Mouse (Mus musculus): ENCODE measurements around the gene Ipo4.

Ipo4 gene

DNA sequence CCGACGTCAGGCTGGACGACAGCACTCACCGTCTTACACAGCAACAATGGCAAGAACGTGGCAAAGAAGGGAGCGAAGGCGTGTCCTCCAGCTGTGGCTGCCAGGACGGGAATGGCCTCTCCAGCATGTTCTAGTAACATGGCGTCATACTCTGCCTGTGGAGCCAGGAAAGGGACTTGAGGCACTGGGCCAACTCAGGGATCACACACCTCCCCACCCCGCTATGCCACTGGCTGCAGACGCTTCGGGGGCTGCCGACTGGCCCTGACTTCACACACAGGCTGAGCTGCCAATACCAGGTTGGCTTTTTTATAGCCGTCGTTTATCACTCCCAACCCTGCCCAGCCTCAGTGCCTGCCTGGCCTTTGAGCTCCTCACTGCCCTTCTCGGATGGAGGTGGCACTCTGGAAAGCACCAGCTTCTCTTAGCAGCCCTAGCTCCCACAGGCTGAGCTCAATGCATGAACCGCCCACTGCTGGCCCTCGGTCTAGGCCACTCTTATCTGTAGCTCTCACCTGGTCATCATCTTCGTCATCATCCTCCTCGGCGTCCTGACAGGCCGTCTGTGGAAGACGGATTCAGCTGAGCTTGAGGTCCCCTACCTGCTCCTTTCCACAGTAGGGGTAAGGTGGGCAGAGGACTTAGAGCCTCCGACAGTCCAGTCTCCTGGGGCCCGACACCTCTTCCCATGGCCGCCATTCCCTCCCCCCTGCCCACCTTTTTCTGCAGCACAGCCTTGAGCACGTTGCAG is 7.5 kb downstream of the Ipo4 start:
- DNase-seq: no peak

- DNase-seq: peak; percentile 36 to 47
These were observed 17.1 kb downstream of the Ipo4 start for GRCm38 (mm10) chr14:55618486-55619195.

GRCm38 (mm10) chr14:55617822-55618221 is 17.9 kb downstream of the Ipo4 start, which contains the start of gene Rec8:
Gene Rec8 (plus strand): TSS chr14:55618037.
- DNase-seq: peak; percentile 69 to 83

DNA sequence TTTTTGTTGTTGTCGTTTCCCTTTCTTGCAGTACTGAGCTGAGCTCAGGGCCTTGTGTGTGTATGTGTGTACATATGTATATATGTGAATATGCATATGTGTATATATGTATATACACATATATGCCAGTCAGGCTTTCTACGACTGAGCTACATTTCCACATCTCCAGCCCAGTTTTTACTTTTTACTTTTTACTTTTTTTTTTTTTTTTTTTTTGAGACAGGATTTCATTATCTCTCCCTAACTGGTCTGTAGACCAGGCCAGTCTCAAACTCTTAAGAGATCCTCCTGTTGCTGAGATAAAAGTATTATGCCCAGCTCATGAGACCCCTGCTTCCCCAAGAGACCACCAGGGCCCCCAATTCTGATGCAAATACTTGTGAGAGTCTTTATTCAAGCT is 18.9 kb downstream of the Ipo4 start:
- no peak for DNase-seq

GRCm38 (mm10) chr14:55615876-55616275 is 19.9 kb downstream of the Ipo4 start:
- DNase-seq: no peak

DNA sequence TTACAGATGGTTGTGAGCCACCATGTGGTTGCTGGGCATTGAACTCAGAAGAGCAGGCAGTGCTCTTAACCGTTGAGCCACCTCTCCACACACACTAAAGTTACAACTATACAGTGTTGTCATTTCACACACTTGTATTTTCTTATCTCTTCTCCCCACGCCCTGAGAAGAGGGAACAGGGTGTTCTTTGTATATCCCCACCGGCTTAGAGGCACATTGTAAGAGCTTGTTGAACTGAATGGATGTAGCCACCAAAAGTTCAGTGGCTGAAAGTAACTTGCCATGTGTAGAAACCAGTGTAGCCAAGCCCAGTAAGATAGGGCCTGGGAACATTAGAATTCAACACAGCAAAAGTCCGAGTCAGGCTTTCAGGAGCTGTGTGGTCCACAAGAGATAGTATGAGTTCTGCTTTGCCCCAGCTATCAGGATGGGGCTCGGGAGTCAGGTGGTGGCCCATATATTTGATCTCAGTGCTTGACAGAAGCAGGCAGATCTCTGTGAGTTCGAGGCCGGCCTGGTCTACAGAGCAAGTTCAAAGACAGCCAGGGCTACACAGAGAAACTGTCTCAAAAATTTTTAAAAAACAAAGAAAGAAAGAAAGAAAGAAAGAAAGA is 21.1 kb downstream of the Ipo4 start:
- no peak for DNase-seq

GRCm38 (mm10) chr14:55613346-55613745 is 22.4 kb downstream of the Ipo4 start:
- no peak for DNase-seq

- no peak for DNase-seq
These were observed 27.4 kb downstream of the Ipo4 start for GRCm38 (mm10) chr14:55608339-55608738.

DNA sequence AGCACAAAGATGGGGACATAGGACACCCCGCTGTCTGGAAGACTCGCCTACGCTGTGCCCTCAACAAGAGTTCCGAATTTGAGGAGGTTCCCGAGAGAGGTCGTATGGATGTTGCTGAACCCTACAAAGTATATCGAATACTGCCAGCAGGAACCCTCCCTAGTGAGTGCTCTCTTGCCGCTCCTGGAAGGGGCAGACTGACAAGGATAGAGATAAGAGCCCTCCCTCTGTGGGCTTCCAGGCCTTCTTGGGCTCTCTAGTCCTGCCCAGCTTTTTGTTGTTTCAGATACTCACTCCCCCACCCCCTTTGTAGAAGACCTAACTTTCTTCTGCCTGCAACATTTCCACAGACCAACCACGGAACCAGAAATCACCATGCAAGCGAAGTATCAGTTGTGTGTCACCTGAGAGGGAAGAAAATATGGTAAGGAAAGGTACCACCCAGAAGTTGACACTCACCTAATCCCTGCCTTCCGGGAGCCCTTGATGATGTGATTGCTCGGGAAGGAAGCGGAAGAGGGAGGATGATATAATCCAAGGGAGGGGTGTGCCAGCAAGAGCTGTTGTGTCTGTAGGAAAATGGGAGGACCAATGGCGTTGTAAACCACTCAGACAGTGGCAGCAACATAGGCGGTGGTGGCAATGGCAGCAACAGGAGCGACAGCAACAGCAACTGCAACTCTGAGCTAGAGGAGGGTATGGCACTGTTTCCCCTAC is 29.9 kb downstream of the Ipo4 start:
- DNase-seq: no peak

DNA sequence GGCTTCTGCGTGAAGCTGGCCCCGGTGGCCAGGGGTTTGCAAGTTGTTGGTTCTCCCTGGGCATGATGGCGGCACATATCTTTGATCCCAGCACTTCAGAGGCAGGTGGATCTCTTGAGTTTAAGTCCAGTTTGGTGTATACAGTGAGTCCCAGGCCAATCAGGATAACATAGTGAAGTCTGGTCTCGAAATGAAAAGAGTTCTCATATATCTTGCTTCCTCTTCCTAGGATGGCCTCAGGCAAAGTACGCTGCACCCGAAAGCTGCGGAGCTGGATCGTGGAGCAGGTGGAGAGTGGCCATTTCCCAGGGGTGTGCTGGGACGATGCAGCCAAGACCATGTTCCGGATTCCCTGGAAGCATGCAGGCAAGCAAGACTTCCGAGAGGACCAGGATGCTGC is 30.9 kb downstream of the Ipo4 start:
- no peak for DNase-seq

GRCm38 (mm10) chr14:55603633-55604576 is 31.9 kb downstream of the Ipo4 start:
- peak; percentile 81 to 91 for DNase-seq

DNA sequence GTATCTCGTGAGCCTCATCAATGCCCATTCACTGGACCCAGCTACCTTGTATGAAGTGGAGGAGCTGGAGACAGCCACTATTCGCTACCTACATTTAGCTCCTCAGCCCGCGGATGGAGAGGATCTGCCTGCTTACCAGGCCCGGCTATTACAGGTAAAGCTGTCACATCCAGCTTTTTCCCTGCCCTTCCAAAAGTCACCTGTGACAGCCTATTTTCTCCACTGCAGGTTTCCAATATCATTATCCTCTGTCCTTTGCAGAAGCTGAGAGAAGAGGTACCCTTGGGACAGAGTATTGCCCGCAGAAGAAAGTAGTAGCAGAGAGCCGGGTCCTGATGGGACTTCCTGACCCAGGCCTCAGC is 32.5 kb downstream of the Ipo4 start, which contains the start of gene Irf9:
Gene Irf9, plus strand, starts transcription at position 301 of the 362 bp plus-strand sequence.
- DNase-seq: no peak

DNA sequence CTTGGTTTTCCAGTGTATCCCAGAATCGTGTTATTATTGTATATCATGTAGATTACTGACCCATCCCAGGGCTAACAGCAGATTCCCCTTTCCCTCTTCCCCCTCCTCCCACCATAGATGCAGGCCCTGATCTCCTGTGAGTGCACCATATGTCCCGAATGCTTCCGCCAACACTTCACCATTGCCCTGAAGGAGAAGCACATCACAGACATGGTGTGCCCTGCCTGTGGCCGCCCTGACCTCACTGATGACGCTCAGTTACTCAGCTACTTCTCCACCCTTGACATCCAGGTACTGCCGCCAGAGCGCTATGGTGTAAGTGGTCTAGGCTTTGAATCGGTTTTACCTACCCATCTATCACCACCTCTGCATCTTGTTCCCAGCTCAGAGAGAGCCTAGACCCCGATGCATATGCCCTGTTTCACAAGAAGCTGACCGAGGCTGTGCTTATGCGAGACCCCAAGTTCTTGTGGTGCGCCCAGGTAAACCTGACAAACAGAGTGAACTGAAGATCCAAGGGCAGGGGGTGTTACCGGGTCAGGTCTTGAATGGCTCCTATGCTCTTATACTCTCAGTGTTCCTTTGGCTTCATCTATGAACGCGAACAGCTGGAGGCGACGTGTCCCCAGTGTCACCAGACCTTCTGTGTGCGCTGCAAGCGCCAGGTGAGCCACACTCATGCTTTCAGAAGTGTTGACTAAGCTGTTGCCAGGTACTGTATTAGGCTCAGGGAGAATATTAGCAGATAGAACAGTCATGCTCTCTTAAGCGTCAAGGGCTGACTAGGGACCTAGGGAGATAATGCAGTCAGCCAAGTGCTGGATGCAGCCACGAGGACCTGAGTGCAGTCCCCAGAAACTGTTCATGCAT is 37.0 kb downstream of the Ipo4 start:
- DNase-seq: no peak

DNA sequence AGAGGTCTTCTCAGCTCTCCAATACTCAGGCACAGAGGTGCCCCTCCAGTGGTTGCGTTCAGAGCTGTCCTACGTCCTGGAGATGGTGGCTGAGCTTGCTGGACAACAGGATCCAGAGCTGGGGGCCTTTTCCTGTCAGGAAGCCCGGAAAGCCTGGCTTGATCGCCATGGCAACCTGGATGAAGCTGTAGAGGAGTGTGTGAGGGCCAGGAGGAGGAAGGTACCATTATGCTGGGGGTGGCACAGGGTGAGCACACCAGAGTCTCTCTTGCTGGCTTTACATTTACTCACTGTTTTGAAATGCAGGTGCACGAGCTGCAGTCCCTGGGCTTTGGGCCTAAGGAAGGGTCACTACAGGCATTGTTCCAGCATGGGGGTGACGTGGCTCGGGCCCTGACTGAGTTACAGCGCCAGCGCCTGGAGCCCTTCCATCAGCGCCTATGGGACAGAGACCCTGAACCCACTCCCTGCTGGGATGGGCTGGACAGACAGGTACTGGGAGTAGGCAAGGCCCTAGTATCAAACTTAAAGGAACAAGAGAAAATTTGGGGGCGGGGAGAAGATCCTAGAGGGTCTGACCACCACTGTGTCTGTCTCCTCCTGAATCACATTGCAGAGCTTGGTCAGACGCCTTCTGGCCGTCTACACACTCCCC is 39.6 kb downstream of the Ipo4 start:
- no peak for DNase-seq

DNA sequence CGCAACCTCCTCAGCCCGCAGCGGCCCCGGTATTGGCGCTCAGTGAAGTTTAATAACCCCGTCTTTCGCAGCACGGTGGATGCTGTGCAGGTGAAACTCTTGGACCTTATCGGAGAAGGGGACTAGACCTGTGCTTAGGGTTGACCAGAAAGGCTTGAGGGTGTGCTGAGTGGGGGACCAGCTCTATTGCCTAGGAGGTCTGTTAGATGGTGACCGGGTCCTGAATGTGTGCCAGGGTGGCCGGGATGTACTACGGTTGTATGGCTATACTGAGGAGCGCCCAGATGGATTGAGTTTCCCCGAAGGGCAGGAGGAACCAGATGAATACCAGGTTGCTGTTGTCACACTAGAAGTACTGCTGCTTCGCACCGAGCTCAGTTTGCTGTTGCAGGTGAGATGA is 43.5 kb downstream of the Ipo4 start:
- peak; percentile 27 to 44 for DNase-seq

DNA sequence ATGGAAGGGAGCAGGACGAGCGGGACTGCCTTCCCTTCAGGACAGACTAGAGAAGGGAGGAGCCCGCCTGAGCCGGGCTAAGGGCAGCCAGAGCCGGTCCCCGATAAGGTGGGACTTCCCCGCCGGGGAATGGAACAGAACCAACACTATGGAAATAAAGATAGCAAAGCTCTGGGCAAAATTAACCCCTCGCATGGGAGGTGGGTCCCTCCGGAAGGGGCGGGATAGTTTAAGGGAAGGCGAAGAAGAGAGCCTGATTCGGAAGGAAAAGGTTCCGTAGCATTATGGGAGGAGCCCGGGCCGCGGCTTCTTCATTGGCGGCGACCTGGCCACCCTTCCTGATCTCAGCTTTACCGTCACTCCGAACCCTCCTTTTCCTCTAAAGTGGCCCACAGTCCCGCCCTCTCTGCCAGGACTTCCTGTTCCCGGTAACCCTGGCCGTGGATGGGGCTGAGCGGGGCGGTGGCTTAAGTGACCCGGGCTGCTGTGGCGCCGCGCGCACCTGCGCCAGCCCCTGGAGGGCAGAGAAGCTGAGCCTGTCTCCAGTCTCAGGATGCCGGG is 44.3 kb downstream of the Ipo4 start, which contains the start of gene Rnf31:
Gene Rnf31, plus strand, starts transcription at position 378 of the 561 bp plus-strand sequence.
- peak; percentile 92 to 97 for DNase-seq

DNA sequence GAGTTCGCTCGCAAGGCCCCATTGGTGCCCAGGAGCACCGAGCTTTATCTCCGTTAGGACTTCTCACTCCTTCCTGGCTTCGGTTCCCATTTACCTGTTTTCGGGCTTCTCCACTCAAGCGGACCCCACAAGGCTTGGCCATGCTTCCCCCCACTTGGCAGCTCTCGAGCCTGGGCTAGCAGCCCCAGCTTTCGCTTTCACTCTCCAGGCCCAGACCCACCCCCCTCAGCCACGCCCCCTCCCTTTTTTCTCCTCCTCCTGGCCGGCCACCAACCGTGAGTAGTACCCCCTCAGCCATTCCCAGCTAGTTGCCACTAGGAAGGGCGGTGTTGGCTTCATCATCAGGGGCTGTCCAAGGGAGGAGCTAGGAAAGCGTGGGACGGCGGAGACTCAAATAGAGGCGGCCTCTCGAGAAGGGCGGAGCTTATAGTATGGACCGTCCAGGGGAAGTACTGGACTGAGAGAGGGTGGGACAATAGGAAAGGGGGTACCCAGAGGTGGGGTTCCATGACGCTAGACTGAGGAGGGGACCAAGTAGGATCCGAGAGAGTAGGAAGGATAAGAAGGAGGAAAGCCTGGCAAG is 44.9 kb downstream of the Ipo4 start, which contains the start of gene Psme2:
Gene Psme2, minus strand, starts transcription at position 366 of the 583 bp plus-strand sequence.
- peak; percentile 74 to 85 for DNase-seq

DNA sequence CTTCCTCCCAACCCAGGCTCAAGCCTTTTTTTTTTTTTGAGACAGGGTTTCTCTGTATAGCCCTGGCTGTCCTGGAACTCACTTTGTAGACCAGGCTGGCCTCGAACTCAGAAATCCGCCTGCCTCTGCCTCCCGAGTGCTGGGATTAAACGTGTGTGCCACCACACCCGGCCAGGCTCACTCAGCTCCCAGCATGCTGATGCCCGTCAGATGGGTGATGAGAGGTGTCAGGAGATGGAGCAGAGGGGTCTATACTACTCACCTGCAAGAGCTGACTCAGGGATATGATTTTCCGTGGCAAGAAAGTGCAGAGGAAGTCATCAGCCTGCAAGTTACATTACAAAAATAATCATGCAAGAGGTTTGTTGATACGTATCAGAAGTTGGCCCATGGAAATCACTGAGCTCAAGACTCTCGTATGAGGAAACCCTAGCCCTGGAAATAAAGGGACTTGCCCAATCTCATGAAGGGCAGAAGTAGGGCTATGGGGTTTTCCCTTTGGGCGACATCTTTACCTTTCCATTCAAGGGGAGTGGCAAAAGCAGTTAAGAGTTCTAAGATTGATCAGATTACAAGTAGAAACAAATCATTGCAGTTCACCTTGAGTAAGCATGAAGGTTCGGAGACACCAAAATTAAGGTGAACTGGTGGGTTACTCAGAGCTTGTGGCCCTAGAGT is 45.8 kb downstream of the Ipo4 start:
- DNase-seq: no peak

- no peak for DNase-seq
These were observed 46.5 kb downstream of the Ipo4 start for GRCm38 (mm10) chr14:55589271-55589670.
